Mouse (Mus musculus): ENCODE data around the gene Dlg2.

- TF ChIP-seq CTCF (IDR thresholded peaks at IDR 0.05; ENCODE audit: borderline replicate concordance, extremely low read depth, insufficient read depth, insufficient read length) = no peak
- no peak for TF ChIP-seq POLR2A (IDR thresholded peaks at IDR 0.05; ENCODE audit: borderline replicate concordance, extremely low read depth, insufficient read depth, insufficient read length, poor library complexity, severe bottlenecking)
Measured at GRCm38 (mm10) chr7:91495526-91495925, 1019.1 kb downstream of the Dlg2 start.

All from brain, embryonic 14.5 days (tissue).